Mouse (Mus musculus): ENCODE results near the gene Zfp541. TPM values are rescaled to one million over a fixed set of nuclear protein-coding genes. Genes with fewer than 3 reads are reported as not detected.

The Zfp541 gene
- polyA plus RNA-seq, 1 experiment from 2014 or later: not detected

- H3K27me3 ChIP-seq (ENCODE audit: control insufficient read depth, insufficient read depth, low read length): no peaks in the 10 kb centered on the region
- H3K9ac ChIP-seq (replicated peaks; ENCODE audit: low read length): no peak overlapping the region
- no peak overlapping the region for H3K27ac ChIP-seq (replicated peaks; ENCODE audit: low read depth, low read length)
- no peaks in the 10 kb centered on the region for H3K9me3 ChIP-seq (replicated peaks; ENCODE audit: control insufficient read depth, low read length)
- H3K4me1 ChIP-seq (ENCODE audit: control insufficient read depth, insufficient read depth, low read length): peaks cover 6% of the 10 kb centered on the region; the same call in 1 of the 2 replicates
- H3K4me2 ChIP-seq (ENCODE audit: low read depth, low read length): no peak overlapping the region
- no peak for ATAC-seq (replicated peaks; ENCODE audit: insufficient number of reproducible peaks, low FRiP score, low TSS enrichment, low read depth)
- 69% methylated on average over 7 of the region's 7 CpGs for WGBS
- no peak for DNase-seq (ENCODE audit: low spot score)
- H3K36me3 ChIP-seq (replicated peaks; ENCODE audit: control insufficient read depth, insufficient read depth, low read depth, low read length): no peaks in the 10 kb centered on the region
- H3K4me3 ChIP-seq (ENCODE audit: low read depth, low read length): no peak overlapping the region
These were observed 73.4 kb downstream of the Zfp541 start for GRCm38 (mm10) chr7:16134951-16135392.

Other genes starting within 250 kb of the Zfp541 start
- gene Obox6, start 222.1 kb upstream of the Zfp541 start, polyA plus RNA-seq (2014; fragmentation: Nextera tagmentation; extraction: Ambion mirVana): not detected in 2 replicates
- 0.10 TPM in 1 of 2 replicates, not detected in the other for gene Crx, start 181.8 kb upstream of the Zfp541 start, polyA plus RNA-seq (2014; fragmentation: Nextera tagmentation; extraction: Ambion mirVana)
- not detected in 2 replicates for gene Crxos, start 179.2 kb upstream of the Zfp541 start, polyA plus RNA-seq (2014; fragmentation: Nextera tagmentation; extraction: Ambion mirVana)
- 981 and 984 TPM in 2 replicates for gene Selenow, start 139.4 kb upstream of the Zfp541 start, polyA plus RNA-seq (2014; fragmentation: Nextera tagmentation; extraction: Ambion mirVana)
- 190 and 194 TPM in 2 replicates for gene Nop53, start 115.7 kb upstream of the Zfp541 start, polyA plus RNA-seq (2014; fragmentation: Nextera tagmentation; extraction: Ambion mirVana)
- 10.2 and 10.6 TPM in 2 replicates for gene Ehd2, start 94.2 kb upstream of the Zfp541 start, polyA plus RNA-seq (2014; fragmentation: Nextera tagmentation; extraction: Ambion mirVana)
- 4.2 and 5.9 TPM in 2 replicates for gene Bicra, start 13.9 kb upstream of the Zfp541 start, polyA plus RNA-seq (2014; fragmentation: Nextera tagmentation; extraction: Ambion mirVana)
- 147 and 168 TPM in 2 replicates for gene Napa, start 36.6 kb downstream of the Zfp541 start, polyA plus RNA-seq (2014; fragmentation: Nextera tagmentation; extraction: Ambion mirVana)
- gene Kptn, start 58.1 kb downstream of the Zfp541 start, polyA plus RNA-seq (2014; fragmentation: Nextera tagmentation; extraction: Ambion mirVana): 22.1 and 23.5 TPM in 2 replicates
- gene Slc8a2, start 68.0 kb downstream of the Zfp541 start, polyA plus RNA-seq (2014; fragmentation: Nextera tagmentation; extraction: Ambion mirVana): 0.25 and 0.42 TPM in 2 replicates
- gene Meis3, start 113.3 kb downstream of the Zfp541 start, polyA plus RNA-seq (2014; fragmentation: Nextera tagmentation; extraction: Ambion mirVana): 34.0 and 47.1 TPM in 2 replicates
- 6.6 and 9.9 TPM in 2 replicates for gene Dhx34, start 160.2 kb downstream of the Zfp541 start, polyA plus RNA-seq (2014; fragmentation: Nextera tagmentation; extraction: Ambion mirVana)
- gene C5ar2, start 182.3 kb downstream of the Zfp541 start, polyA plus RNA-seq (2014; fragmentation: Nextera tagmentation; extraction: Ambion mirVana): 0.14 TPM in 1 of 2 replicates, not detected in the other
- gene C5ar1, start 197.7 kb downstream of the Zfp541 start, polyA plus RNA-seq (2014; fragmentation: Nextera tagmentation; extraction: Ambion mirVana): 0.71 and 1.00 TPM in 2 replicates
- gene Inafm1, start 211.8 kb downstream of the Zfp541 start, polyA plus RNA-seq (2014; fragmentation: Nextera tagmentation; extraction: Ambion mirVana): 9.3 TPM in 2 replicates
- gene Ccdc9, start 225.0 kb downstream of the Zfp541 start, polyA plus RNA-seq (2014; fragmentation: Nextera tagmentation; extraction: Ambion mirVana): 16.2 and 16.7 TPM in 2 replicates
- gene Bbc3, start 246.6 kb downstream of the Zfp541 start, polyA plus RNA-seq (2014; fragmentation: Nextera tagmentation; extraction: Ambion mirVana): 4.6 and 5.9 TPM in 2 replicates